In genomic region chr11:120550810-120551440, GRCm38 (mm10) we compare ENCODE assay signal across 9 mouse cellular contexts. TPM values are rescaled to one million over a fixed set of nuclear protein-coding genes. Genes with fewer than 3 reads are reported as not detected.
DNase-seq lines count a peak whose midpoint lies in the region; ATAC-seq and TF ChIP-seq lines count a peak whose summit lies in the region.
"Had no signal": no experiment of that assay in that cellular context is flagged by ENCODE, and none has a peak within 500 bp of the region (broad histone marks: within the 10 kb centered on the region; RNA-seq: fewer than 3 reads in every experiment).

TSS of gene Ppp1r27 (minus strand) at chr11:120551132.

- WGBS in forebrain, embryonic 16.5 days, result 94% methylated on average over 28 of the region's 28 CpGs
- WGBS in limb, embryonic 13.5 days, result 91% methylated on average over 28 of the region's 28 CpGs
- 91% methylated on average over 28 of the region's 28 CpGs for WGBS in stomach, embryonic 15.5 days

- peak within 1 kb of the TSS; percentile 86 for H3K9ac ChIP-seq in forebrain, embryonic 16.5 days (replicated peaks; ENCODE audit: low read depth, low read length)
- peak within 1 kb of the TSS; percentile 98 for H3K9ac ChIP-seq in limb, embryonic 13.5 days
- H3K9ac ChIP-seq in stomach, embryonic 15.5 days, result peak within 1 kb of the TSS; percentile 64

- TF ChIP-seq CTCF in testis, adult 2 months (IDR thresholded peaks at IDR 0.05; ENCODE audit: control insufficient read depth, insufficient read depth, insufficient replicate concordance, low read depth, low read length), result no peak

- H3K4me2 ChIP-seq in forebrain, embryonic 16.5 days (ENCODE audit: low read length), result peak within 1 kb of the TSS; percentile 78
- H3K4me2 ChIP-seq in limb, embryonic 13.5 days (replicated peaks), result peak within 1 kb of the TSS; percentile 95
- H3K4me2 ChIP-seq in stomach, embryonic 15.5 days, result peak within 1 kb of the TSS; percentile 81

- peak within 1 kb of the TSS; percentile 98 for H3K4me3 ChIP-seq in testis, adult 2 months (ENCODE audit: control insufficient read depth, low read depth, low read length)
- H3K4me3 ChIP-seq in forebrain, embryonic 16.5 days (replicated peaks; ENCODE audit: low read length), result peak within 1 kb of the TSS; percentile 72
- peak within 1 kb of the TSS; percentile 98 for H3K4me3 ChIP-seq in limb, embryonic 13.5 days
- H3K4me3 ChIP-seq in stomach, embryonic 15.5 days (replicated peaks), result peak within 1 kb of the TSS; percentile 92

- H3K9me3 ChIP-seq in forebrain, embryonic 16.5 days (ENCODE audit: control insufficient read depth, low read length), result no peaks in the 10 kb centered on the region
- no peaks in the 10 kb centered on the region for H3K9me3 ChIP-seq in limb, embryonic 13.5 days
- no peaks in the 10 kb centered on the region for H3K9me3 ChIP-seq in stomach, embryonic 15.5 days

- DNase-seq in testis, postnatal 10 days (ENCODE audit: low spot score), result no peak
- no peak for DNase-seq in layer of hippocampus, postnatal 25 days (ENCODE audit: extremely low spot score in 1 of 2, low spot score in 1 of 2)
- DNase-seq in left cerebral cortex, adult 11 months (ENCODE audit: low spot score), result no peak
- no peak for DNase-seq in thymus, postnatal 36 days

- no peak for ATAC-seq in forebrain, embryonic 16.5 days
- ATAC-seq in limb, embryonic 13.5 days (ENCODE audit: low FRiP score, low read depth), result no peak
- ATAC-seq in stomach, embryonic 15.5 days (ENCODE audit: insufficient read depth, low FRiP score, low read depth), result no peak

- H3K27me3 ChIP-seq in testis, adult 2 months (ENCODE audit: control insufficient read depth, insufficient read depth, low read length), result no peaks in the 10 kb centered on the region
- no peaks in the 10 kb centered on the region for H3K27me3 ChIP-seq in forebrain, embryonic 16.5 days (replicated peaks; ENCODE audit: control insufficient read depth, insufficient read depth, low read length)
- H3K27me3 ChIP-seq in limb, embryonic 13.5 days, result no peaks in the 10 kb centered on the region
- no peaks in the 10 kb centered on the region for H3K27me3 ChIP-seq in stomach, embryonic 15.5 days (replicated peaks)

- peak within 1 kb of the TSS; percentile 77 for H3K27ac ChIP-seq in testis, adult 2 months (ENCODE audit: control insufficient read depth, insufficient read depth, low read depth, low read length)
- no peak within 1 kb of the TSS for H3K27ac ChIP-seq in forebrain, embryonic 16.5 days (ENCODE audit: low read length)
- H3K27ac ChIP-seq in limb, embryonic 13.5 days, result peak within 1 kb of the TSS; percentile 63; the same call in 1 of the 2 replicates
- peak within 1 kb of the TSS; percentile 77; the same call in 1 of the 2 replicates for H3K27ac ChIP-seq in stomach, embryonic 15.5 days

- peak; percentile 52; the same call in 1 of the 2 replicates for TF ChIP-seq POLR2A in testis, adult 2 months (IDR thresholded peaks at IDR 0.05; ENCODE audit: control insufficient read depth, low read depth, low read length)

- H3K4me1 ChIP-seq in testis, adult 2 months (ENCODE audit: control insufficient read depth, insufficient read depth, low read length), result peaks cover 14% of the 10 kb centered on the region
- peaks cover 23% of the 10 kb centered on the region for H3K4me1 ChIP-seq in forebrain, embryonic 16.5 days (replicated peaks; ENCODE audit: control insufficient read depth, insufficient read depth, low read length)
- H3K4me1 ChIP-seq in limb, embryonic 13.5 days, result peaks cover 27% of the 10 kb centered on the region
- peaks cover 26% of the 10 kb centered on the region for H3K4me1 ChIP-seq in stomach, embryonic 15.5 days

- no peaks in the 10 kb centered on the region for H3K36me3 ChIP-seq in testis, adult 2 months (ENCODE audit: control insufficient read depth, insufficient read depth, low read length)
- no peaks in the 10 kb centered on the region for H3K36me3 ChIP-seq in forebrain, embryonic 16.5 days (ENCODE audit: control insufficient read depth, insufficient read depth)
- H3K36me3 ChIP-seq in limb, embryonic 13.5 days, result peaks cover 7% of the 10 kb centered on the region
- H3K36me3 ChIP-seq in stomach, embryonic 15.5 days, result 0 out of 2 replicates have a peak, but pooled peaks cover under 1% of the 10 kb centered on the region

RNA-seq across cellular contexts. Expression of gene Ppp1r27, which starts in this region (rescaled TPM):
- polyA plus RNA-seq in testis, adult 2 months (2012; rRNA removed), result 31.2 and 31.6 TPM in 2 replicates
- not detected in 2 replicates for polyA plus RNA-seq in forebrain, embryonic 16.5 days (2015; fragmentation: Nextera tagmentation; extraction: Ambion mirVana)
- 0.59 and 0.94 TPM in 2 replicates for polyA plus RNA-seq in limb, embryonic 13.5 days (2015; fragmentation: Nextera tagmentation; extraction: Ambion mirVana)
- 0.59 TPM in 1 of 2 replicates, not detected in the other for polyA plus RNA-seq in stomach, embryonic 15.5 days (2015; fragmentation: Nextera tagmentation; extraction: Ambion mirVana)
- total RNA-seq in layer of hippocampus, postnatal 25 days (2021), result not detected
- total RNA-seq: common myeloid progenitor, adult 5-6 weeks had no signal

Comparison
In these comparisons a context has a peak if more than half of its experiments do, and no peak if none do; other contexts are left out.
1. RNA of gene Ppp1r27 (polyA plus RNA-seq): 31.2 to 31.6 TPM in testis, adult 2 months; 0.59 to 0.94 TPM in limb, embryonic 13.5 days, not detected in forebrain, embryonic 16.5 days and 0.59 TPM in stomach, embryonic 15.5 days; every median in the first group is over 10 times any median in the second.
2. Peak in every context shown above with its lines, with median percentiles within 50 percentile points of each other: H3K4me3 ChIP-seq, H3K4me2 ChIP-seq and H3K9ac ChIP-seq.